Comparison of ENCODE assay signal across 21 mouse cellular contexts in genomic region chr7:120157575-120158061, GRCm38 (mm10). TPM values are rescaled to one million over a fixed set of nuclear protein-coding genes. Genes with fewer than 3 reads are reported as not detected.
A peak's percentile ranks its signal among the peaks of the same experiment; 100 is the strongest.
DNase-seq lines count a peak whose midpoint lies in the region; ATAC-seq lines count a peak whose summit lies in the region.
"Had no signal": no experiment of that assay in that cellular context is flagged by ENCODE, and none has a peak within 500 bp of the region (broad histone marks: within the 10 kb centered on the region; RNA-seq: fewer than 3 reads in every experiment).

No protein-coding gene starts in this region.

- peak; percentile 77 for ATAC-seq in midbrain, embryonic 13.5 days
- ATAC-seq: liver, embryonic 12.5 days had no signal

- no peaks in the 10 kb centered on the region for H3K9me3 ChIP-seq in midbrain, embryonic 13.5 days
- H3K9me3 ChIP-seq: liver, embryonic 12.5 days had no signal

- 19% methylated on average over 5 of the region's 5 CpGs for WGBS in midbrain, embryonic 13.5 days

- no peak overlapping the region for H3K27ac ChIP-seq in midbrain, embryonic 13.5 days
- H3K27ac ChIP-seq: liver, embryonic 12.5 days had no signal

- H3K4me1 ChIP-seq in midbrain, embryonic 13.5 days (replicated peaks): peaks cover 23% of the 10 kb centered on the region
- H3K4me1 ChIP-seq: liver, embryonic 12.5 days had no signal

- no peak overlapping the region for H3K9ac ChIP-seq in midbrain, embryonic 13.5 days (replicated peaks)
- H3K9ac ChIP-seq: liver, embryonic 12.5 days had no signal

- no peak overlapping the region for H3K4me3 ChIP-seq in midbrain, embryonic 13.5 days (replicated peaks)
- H3K4me3 ChIP-seq: liver, embryonic 12.5 days had no signal

- no peak overlapping the region for H3K4me2 ChIP-seq in midbrain, embryonic 13.5 days (replicated peaks)
- H3K4me2 ChIP-seq: liver, embryonic 12.5 days had no signal

- H3K27me3 ChIP-seq in midbrain, embryonic 13.5 days: peaks cover 25% of the 10 kb centered on the region
- H3K27me3 ChIP-seq: liver, embryonic 12.5 days had no signal

- peak; percentile 22 for DNase-seq in embryo, embryonic 11 days
- DNase-seq in embryo, embryonic 10 days (ENCODE audit: low spot score): no peak
- peak; percentile 33 to 46 for DNase-seq in right cerebral cortex, postnatal 10 days (ENCODE audit: low spot score in 2 of 2)
- no peak for DNase-seq in right cerebral cortex, postnatal 36 days (ENCODE audit: low spot score in 2 of 2)
- no peak for DNase-seq in gastrocnemius, postnatal 14 days
- DNase-seq in left cerebral cortex, adult 8-10 months (ENCODE audit: low spot score in 2 of 2): no peak
- DNase-seq in urinary bladder, postnatal 25 days (ENCODE audit: low spot score): no peak
- DNase-seq: adrenal gland, postnatal 14 days; cerebellum, adult 11-12 months; kidney, adult 2 months; lung, postnatal 10 days had no signal

- intact Hi-C loops in gastrocnemius, postnatal 14 days (cut with DNase I; ENCODE audit: low total_unique reads): no loop called here

- no peaks in the 10 kb centered on the region for H3K36me3 ChIP-seq in midbrain, embryonic 13.5 days
- H3K36me3 ChIP-seq: liver, embryonic 12.5 days had no signal

RNA-seq across cellular contexts. Expression of gene Zp2, which starts 12.5 kb away (rescaled TPM):
- not detected in 2 replicates for polyA plus RNA-seq in midbrain, embryonic 13.5 days (2015; fragmentation: Nextera tagmentation; extraction: Ambion mirVana)
- total RNA-seq in gastrocnemius, postnatal 14 days (2021): under 1 TPM; 0.51 to 0.84 TPM
- total RNA-seq in left cerebral cortex, adult 8-10 months (2022): 1 to 10 TPM in 1 of 4 experiments, under 1 TPM in 1, not detected in 2; 0.41 to 1.4 TPM
- total RNA-seq: adrenal gland, postnatal 14 days; granulocyte monocyte progenitor cell, adult 5-6 weeks; left cerebral cortex, postnatal 25 days; monocyte, adult 5-6 weeks had no signal
- polyA plus RNA-seq: embryonic facial prominence, embryonic 11.5 days; kidney, adult 2 months; liver, embryonic 12.5 days; spleen, adult 2 months; testis, adult 2 months; urinary bladder, adult 2 months had no signal

RNA-seq across cellular contexts. Expression of gene Anks4b, which starts 16.0 kb away (rescaled TPM):
- not detected in 2 replicates for polyA plus RNA-seq in midbrain, embryonic 13.5 days (2015; fragmentation: Nextera tagmentation; extraction: Ambion mirVana)
- under 1 TPM in 1 of 2 experiments, not detected in 1; 0.04 TPM for total RNA-seq in gastrocnemius, postnatal 14 days (2021)
- total RNA-seq in left cerebral cortex, adult 8-10 months (2022): under 1 TPM; 0.17 to 0.46 (median 0.28) TPM
- total RNA-seq: granulocyte monocyte progenitor cell, adult 5-6 weeks; monocyte, adult 5-6 weeks had no signal
- polyA plus RNA-seq: embryonic facial prominence, embryonic 11.5 days; spleen, adult 2 months; urinary bladder, adult 2 months had no signal

RNA-seq across cellular contexts. Expression of gene Crym, which starts 44.3 kb away (rescaled TPM):
- 27.5 and 29.1 TPM in 2 replicates for polyA plus RNA-seq in midbrain, embryonic 13.5 days (2015; fragmentation: Nextera tagmentation; extraction: Ambion mirVana)
- total RNA-seq in gastrocnemius, postnatal 14 days (2021): 1 to 10 TPM; 8.5 to 9.5 TPM
- 10 to 100 TPM; 71.5 to 99.6 (median 90.4) TPM for total RNA-seq in left cerebral cortex, adult 8-10 months (2022)
- total RNA-seq: granulocyte monocyte progenitor cell, adult 5-6 weeks; monocyte, adult 5-6 weeks had no signal

RNA-seq across cellular contexts. Expression of gene Abca14, which starts 46.1 kb away (rescaled TPM):
- not detected in 2 replicates for polyA plus RNA-seq in midbrain, embryonic 13.5 days (2015; fragmentation: Nextera tagmentation; extraction: Ambion mirVana)
- total RNA-seq in gastrocnemius, postnatal 14 days (2021): not detected
- under 1 TPM in 2 of 4 experiments, not detected in 2; 0.06 to 0.07 TPM for total RNA-seq in left cerebral cortex, adult 8-10 months (2022)
- total RNA-seq: adrenal gland, postnatal 14 days; granulocyte monocyte progenitor cell, adult 5-6 weeks; heart, postnatal 25 days; left cerebral cortex, postnatal 25 days; monocyte, adult 5-6 weeks had no signal
- polyA plus RNA-seq: embryonic facial prominence, embryonic 11.5 days; spleen, adult 2 months had no signal

RNA-seq across cellular contexts. Expression of gene Tmem159, which starts 55.5 kb away (rescaled TPM):
- 12.6 and 13.2 TPM in 2 replicates for polyA plus RNA-seq in midbrain, embryonic 13.5 days (2015; fragmentation: Nextera tagmentation; extraction: Ambion mirVana)
- 1 to 10 TPM; 8.1 to 8.2 TPM for total RNA-seq in gastrocnemius, postnatal 14 days (2021)
- total RNA-seq in left cerebral cortex, adult 8-10 months (2022): 10 to 100 TPM; 13.6 to 15.5 (median 15.2) TPM

Comparison
In these comparisons a context has a peak if more than half of its experiments do, and no peak if none do; other contexts are left out.
1. DNase-seq: peak in embryo, embryonic 11 days (single experiment) and right cerebral cortex, postnatal 10 days (2 of 2); none in embryo, embryonic 10 days (single experiment), right cerebral cortex, postnatal 36 days (0 of 2), gastrocnemius, postnatal 14 days (single experiment), left cerebral cortex, adult 8-10 months (0 of 2) and urinary bladder, postnatal 25 days (single experiment).
2. RNA of gene Crym, which starts 44.3 kb away (total RNA-seq): 71.5 to 99.6 TPM in left cerebral cortex, adult 8-10 months; 8.5 to 9.5 TPM in gastrocnemius, postnatal 14 days; every median in the first group is over 4 times any median in the second.